Mouse (Mus musculus) liver, adult 2 months (tissue): Measurements from ENCODE around the gene Syt2. TPM values are rescaled to one million over a fixed set of nuclear protein-coding genes. Genes with fewer than 3 reads are reported as not detected.

Source experiments
- DNase-seq: peaks from one replicate; pipeline ENCODE4 v3.0.0-alpha.2; 2011; ENCODE audit warnings: low read depth, low spot score; ENCODE audit errors: extremely low read depth
- H3K27ac ChIP-seq: fragments of 200-500 bp; replicated peaks from 2 replicates; pipeline ENCODE4 v1.5.1; 2012; ENCODE audit warnings: low read depth, mild to moderate bottlenecking, control low read depth, inconsistent platforms, low read length; ENCODE audit not compliant: insufficient read depth
- H3K27me3 ChIP-seq: fragments of 200-500 bp; 2 replicates; pipeline ENCODE4 v1.6.1; 2012; ENCODE audit warnings: mild to moderate bottlenecking, moderate library complexity, low read length, inconsistent platforms; ENCODE audit not compliant: control insufficient read depth, insufficient read depth
- H3K36me3 ChIP-seq: fragments of 200-500 bp; 2 replicates; pipeline ENCODE4 v1.6.1; 2012; ENCODE audit warnings: low read length, inconsistent platforms; ENCODE audit not compliant: control insufficient read depth, insufficient read depth
- H3K4me1 ChIP-seq: fragments of 200-500 bp; 2 replicates; pipeline ENCODE4 v1.6.1; 2011; ENCODE audit warnings: low read length; ENCODE audit not compliant: control insufficient read depth, insufficient read depth
- H3K4me3 ChIP-seq: fragments of 200-500 bp; 2 replicates; pipeline ENCODE4 v1.5.1; 2011; ENCODE audit warnings: low read depth, mild to moderate bottlenecking, control low read depth, low read length, moderate library complexity; ENCODE audit not compliant: insufficient read depth
- H3K79me2 ChIP-seq: fragments of 200-500 bp; 2 replicates; pipeline ENCODE4 v1.6.1; 2012; ENCODE audit warnings: inconsistent platforms, mild to moderate bottlenecking, low read length, moderate library complexity; ENCODE audit not compliant: control insufficient read depth, insufficient read depth
- H3K9ac ChIP-seq: fragments of 200-500 bp; 2 replicates; pipeline ENCODE4 v1.6.1; 2012; ENCODE audit warnings: low read depth, mild to moderate bottlenecking, control low read depth, inconsistent platforms, low read length
- CTCF ChIP-seq: fragments of 200-500 bp; IDR thresholded peaks from 2 replicates; pipeline ENCODE4 v1.5.1; 2011; ENCODE audit warnings: low read depth, low read length, control low read depth
- POLR2A ChIP-seq: fragments of 200-500 bp; IDR thresholded peaks from 2 replicates; pipeline ENCODE4 v1.6.1; 2011; ENCODE audit warnings: low read length, control low read depth; ENCODE audit not compliant: insufficient read depth; ENCODE audit errors: extremely low read depth
- WGBS: fragments of 180-500 bp; shearing (Covaris S2); methylation state at CpG from one replicate; pipeline ENCODE4 v1.1.7; 2018; 5-methylcytosine and 5-hydroxymethylcytosine counted together
- polyA plus RNA-seq: library from polyadenylated mRNA; depleted of rRNA; stranded (reverse); fragments of >200 nt; gene quantifications from 2 replicates; pipeline ENCODE4 v1.2.3, GENCODE M21; 2012
- total RNA-seq: library from RNA; depleted of rRNA; stranded (reverse); fragments of >200 nt; gene quantifications from 2 replicates; pipeline ENCODE4 v1.2.3, GENCODE M21; 2014

Syt2 gene
- total and polyA plus RNA-seq, 2 experiments, result not detected

GRCm38 (mm10) chr1:134607279-134607678, 39.2 kb upstream of the Syt2 start:
- DNase-seq, result peak; percentile 9
- TF ChIP-seq POLR2A (no peak), CTCF (no peak)
- H3K36me3 ChIP-seq, result peaks cover 57% of the 10 kb centered on the region
- H3K4me1 ChIP-seq, result no peaks in the 10 kb centered on the region
- H3K9ac ChIP-seq, result no peak overlapping the region
- no peaks in the 10 kb centered on the region for H3K79me2 ChIP-seq
- H3K27ac ChIP-seq, result no peak overlapping the region
- H3K4me3 ChIP-seq, result no peak overlapping the region
- 83% methylated on average over 1 of the region's 1 CpGs for WGBS
- no peaks in the 10 kb centered on the region for H3K27me3 ChIP-seq

GRCm38 (mm10) chr1:134609172-134609571, 37.3 kb upstream of the Syt2 start:
- H3K4me1 ChIP-seq, result no peaks in the 10 kb centered on the region
- 88% methylated on average over 4 of the region's 4 CpGs for WGBS
- no peaks in the 10 kb centered on the region for H3K27me3 ChIP-seq
- TF ChIP-seq POLR2A, result no peak
- TF ChIP-seq CTCF, result no peak
- no peak for DNase-seq
- H3K27ac ChIP-seq, result no peak overlapping the region
- no peaks in the 10 kb centered on the region for H3K79me2 ChIP-seq
- H3K4me3 ChIP-seq, result no peak overlapping the region
- no peak overlapping the region for H3K9ac ChIP-seq
- H3K36me3 ChIP-seq, result peaks cover 62% of the 10 kb centered on the region

GRCm38 (mm10) chr1:134614554-134614953, 31.9 kb upstream of the Syt2 start:
- no peaks in the 10 kb centered on the region for H3K4me1 ChIP-seq
- H3K36me3 ChIP-seq, result peaks cover 54% of the 10 kb centered on the region
- no peak overlapping the region for H3K4me3 ChIP-seq
- no peaks in the 10 kb centered on the region for H3K79me2 ChIP-seq
- no peak overlapping the region for H3K27ac ChIP-seq
- DNase-seq, result no peak
- 84% methylated on average over 5 of the region's 5 CpGs for WGBS
- H3K27me3 ChIP-seq, result no peaks in the 10 kb centered on the region
- no peak overlapping the region for H3K9ac ChIP-seq
- TF ChIP-seq POLR2A, result no peak
- TF ChIP-seq CTCF, result no peak

- 94% methylated on average over 2 of the region's 2 CpGs for whole genome bisulfite sequencing
- no peak for DNase-seq
- Histone ChIP-seq H3K27me3 (no peaks in the 10 kb centered on the region), H3K36me3 (peaks cover 59% of the 10 kb centered on the region), H3K79me2 (no peaks in the 10 kb centered on the region), H3K4me1 (no peaks in the 10 kb centered on the region), H3K4me3 (no peak overlapping the region), H3K27ac (no peak overlapping the region), H3K9ac (no peak overlapping the region)
- TF ChIP-seq CTCF (no peak), POLR2A (no peak)
Measured at GRCm38 (mm10) chr1:134614988-134615387, 31.5 kb upstream of the Syt2 start.

GRCm38 (mm10) chr1:134617656-134618055, 28.8 kb upstream of the Syt2 start:
- H3K79me2 ChIP-seq, result no peaks in the 10 kb centered on the region
- H3K36me3 ChIP-seq, result peaks cover 71% of the 10 kb centered on the region
- H3K9ac ChIP-seq, result no peak overlapping the region
- WGBS, result 93% methylated on average over 9 of the region's 9 CpGs
- no peak for DNase-seq
- no peaks in the 10 kb centered on the region for H3K27me3 ChIP-seq
- TF ChIP-seq POLR2A (no peak), CTCF (no peak)
- H3K27ac ChIP-seq, result no peak overlapping the region
- H3K4me1 ChIP-seq, result no peaks in the 10 kb centered on the region
- H3K4me3 ChIP-seq, result no peak overlapping the region

- 95% methylated on average over 4 of the region's 4 CpGs for WGBS
- TF ChIP-seq POLR2A, result no peak
- TF ChIP-seq CTCF, result no peak
Measured at GRCm38 (mm10) chr1:134625325-134625724, 21.2 kb upstream of the Syt2 start.

More at GRCm38 (mm10) chr1:134625325-134625724, 21.2 kb upstream of the Syt2 start:
- H3K79me2 ChIP-seq, result no peaks in the 10 kb centered on the region
- DNase-seq, result no peak
- H3K9ac ChIP-seq, result no peak overlapping the region
- H3K36me3 ChIP-seq, result peaks cover 83% of the 10 kb centered on the region
- no peaks in the 10 kb centered on the region for H3K27me3 ChIP-seq
- H3K4me1 ChIP-seq, result no peaks in the 10 kb centered on the region
- no peak overlapping the region for H3K27ac ChIP-seq
- H3K4me3 ChIP-seq, result no peak overlapping the region
